Mouse (Mus musculus): Measurements from ENCODE around the gene Pear1. TPM values are rescaled to one million over a fixed set of nuclear protein-coding genes. Genes with fewer than 3 reads are reported as not detected.
"Not testable (repeated sequence)": the region's sequence is repeated elsewhere in the genome, so short reads cannot be mapped to it uniquely, and the experiment has no call there.

Gene Pear1
- total RNA-seq (2017), result 7.4 and 8.4 TPM in 2 replicates

GRCm38 (mm10) chr3:87824206-87824605 lies at the start of gene Pear1:
TSS of gene Pear1 (minus strand) at chr3:87824306.
- not testable (repeated sequence) for ATAC-seq (ENCODE audit: extremely low read depth, insufficient number of reproducible peaks, low FRiP score, poor library complexity, severe bottlenecking)

GRCm38 (mm10) chr3:87864111-87864510 lies 40.0 kb upstream of the Pear1 start:
- ATAC-seq (ENCODE audit: extremely low read depth, insufficient number of reproducible peaks, low FRiP score, poor library complexity, severe bottlenecking), result not testable (repeated sequence)

DNA sequence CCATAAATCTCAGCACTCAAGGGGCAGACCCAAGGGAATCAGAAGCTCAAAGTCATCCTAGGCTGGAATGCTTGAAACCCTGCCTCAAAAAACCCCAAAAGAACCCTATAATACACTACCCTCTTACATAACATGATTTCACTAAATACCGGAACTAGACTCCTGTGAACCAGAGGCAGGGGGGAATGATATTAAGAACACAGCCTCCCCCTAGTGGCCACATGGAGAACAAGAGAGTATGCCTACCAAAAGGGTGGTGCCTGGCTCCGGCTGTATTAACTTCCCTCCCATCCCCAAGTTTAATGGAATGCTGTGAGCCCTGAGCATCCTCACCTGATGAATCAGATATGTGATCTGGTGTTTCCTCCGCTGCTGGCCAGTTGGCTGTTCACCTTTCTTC lies 35.7 kb upstream of the Pear1 start:
- ATAC-seq (ENCODE audit: extremely low read depth, insufficient number of reproducible peaks, low FRiP score, poor library complexity, severe bottlenecking), result peak; percentile 72; the same call in 1 of the 2 replicates

- ATAC-seq (ENCODE audit: extremely low read depth, insufficient number of reproducible peaks, low FRiP score, poor library complexity, severe bottlenecking), result no peak
Observed at GRCm38 (mm10) chr3:87857666-87858065, 33.6 kb upstream of the Pear1 start.

- no peak for ATAC-seq (ENCODE audit: extremely low read depth, insufficient number of reproducible peaks, low FRiP score, poor library complexity, severe bottlenecking)
Observed at GRCm38 (mm10) chr3:87855936-87856335, 31.8 kb upstream of the Pear1 start.

DNA sequence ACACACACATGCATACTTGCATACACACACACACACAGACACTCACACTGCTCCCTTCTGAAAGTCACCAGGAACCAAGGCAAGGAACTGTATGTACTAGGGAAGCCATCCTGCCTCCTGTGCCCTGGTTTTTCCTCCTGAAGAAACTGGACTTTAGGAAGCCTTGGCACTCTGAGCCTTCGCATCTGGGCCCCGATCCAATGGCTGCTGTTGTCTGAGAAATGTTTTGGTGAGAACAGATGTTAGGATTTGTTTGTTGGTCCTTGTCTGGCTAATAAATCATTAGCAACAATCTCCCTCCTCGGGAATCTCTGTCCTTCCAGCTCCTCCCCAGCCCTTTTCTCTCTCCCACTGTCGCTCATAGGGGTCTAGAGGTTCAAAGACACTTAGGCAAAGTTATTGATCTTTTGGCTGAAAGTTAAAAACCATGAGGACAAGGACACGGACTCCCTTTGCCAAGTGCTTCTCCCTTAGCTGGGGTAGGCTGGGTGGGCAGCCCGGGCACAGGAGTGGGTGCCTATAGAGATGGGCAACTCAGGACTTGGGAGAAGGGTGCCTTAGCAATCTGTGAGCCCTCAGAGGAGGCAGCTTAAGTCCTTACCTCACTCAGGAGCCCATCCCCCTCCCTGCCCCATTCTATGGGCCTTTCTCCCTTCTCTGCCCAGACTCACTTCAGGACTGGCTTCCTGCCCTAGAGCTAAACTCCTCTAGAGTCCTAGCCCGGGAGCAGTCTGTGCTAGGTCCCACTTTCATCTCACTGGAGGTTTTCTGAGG lies 30.9 kb upstream of the Pear1 start:
- ATAC-seq (ENCODE audit: extremely low read depth, insufficient number of reproducible peaks, low FRiP score, poor library complexity, severe bottlenecking), result no peak

- ATAC-seq (ENCODE audit: extremely low read depth, insufficient number of reproducible peaks, low FRiP score, poor library complexity, severe bottlenecking), result no peak
Observed at GRCm38 (mm10) chr3:87849117-87849516, 25.0 kb upstream of the Pear1 start.

DNA sequence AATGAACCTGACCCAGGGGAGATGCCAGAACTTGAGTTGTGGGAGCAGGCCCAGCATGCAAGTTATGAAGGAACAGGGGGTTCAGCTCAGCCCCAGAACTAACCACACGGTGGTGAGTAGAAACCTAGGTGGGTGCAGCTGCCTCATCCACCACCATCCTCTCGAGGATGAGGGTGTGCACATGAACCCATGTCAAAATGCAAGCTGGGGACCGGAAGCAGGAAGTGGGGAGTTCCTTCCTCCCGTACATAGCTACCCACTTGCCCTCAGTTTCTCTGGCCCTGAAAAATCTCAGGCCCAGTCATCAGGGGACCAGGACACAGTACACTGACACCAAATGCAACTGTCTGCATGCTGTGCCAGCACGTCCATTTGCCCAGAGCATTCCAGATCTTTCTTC lies 23.6 kb upstream of the Pear1 start:
- ATAC-seq (ENCODE audit: extremely low read depth, insufficient number of reproducible peaks, low FRiP score, poor library complexity, severe bottlenecking), result no peak

- ATAC-seq (ENCODE audit: extremely low read depth, insufficient number of reproducible peaks, low FRiP score, poor library complexity, severe bottlenecking), result peak; percentile 66
Observed at GRCm38 (mm10) chr3:87846650-87847110, 22.6 kb upstream of the Pear1 start, which contains the start of gene Sh2d2a. TSS of gene Sh2d2a (plus strand) at chr3:87846755.

DNA sequence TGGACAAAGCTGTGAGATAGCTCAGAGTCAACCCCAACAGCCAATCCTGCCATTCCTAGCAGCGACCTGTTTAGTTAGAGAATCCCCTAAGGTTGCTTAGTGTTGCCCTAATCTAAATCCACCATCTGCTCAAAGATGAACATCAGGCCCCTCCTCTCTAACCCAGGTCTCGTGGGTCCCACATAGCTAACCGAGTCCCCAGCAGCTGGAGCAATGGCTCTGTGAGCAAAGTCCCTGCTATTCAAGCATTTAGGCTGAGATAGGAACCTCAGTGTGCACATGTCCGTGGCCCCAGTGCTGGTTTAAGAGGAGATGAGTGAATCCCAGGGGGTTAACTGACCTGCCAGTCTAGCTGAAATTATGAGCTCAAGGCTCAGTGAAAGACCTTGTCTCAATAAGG lies 22.1 kb upstream of the Pear1 start:
- no peak for ATAC-seq (ENCODE audit: extremely low read depth, insufficient number of reproducible peaks, low FRiP score, poor library complexity, severe bottlenecking)

DNA sequence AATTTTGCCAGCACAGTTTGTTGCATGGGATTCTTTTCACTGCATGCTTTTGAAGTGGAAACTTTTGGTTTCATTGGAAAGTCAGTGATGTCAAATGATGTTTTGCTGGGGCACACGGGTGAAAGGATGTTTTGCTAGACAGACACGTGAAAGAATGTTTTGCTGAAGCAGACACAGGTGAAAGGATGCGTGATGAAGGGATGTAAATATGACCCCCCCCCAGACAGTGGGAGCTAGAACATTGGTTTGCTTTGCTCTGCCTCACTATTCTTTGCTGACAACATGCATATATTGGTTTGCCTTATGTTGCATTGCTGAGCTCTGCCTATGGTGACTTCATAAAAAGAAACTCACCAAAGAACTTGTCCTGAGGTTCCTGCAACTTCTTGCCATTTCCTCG lies 20.9 kb upstream of the Pear1 start:
- ATAC-seq (ENCODE audit: extremely low read depth, insufficient number of reproducible peaks, low FRiP score, poor library complexity, severe bottlenecking), result no peak

- ATAC-seq (ENCODE audit: extremely low read depth, insufficient number of reproducible peaks, low FRiP score, poor library complexity, severe bottlenecking), result no peak
Observed at GRCm38 (mm10) chr3:87840858-87841257, 16.8 kb upstream of the Pear1 start.

DNA sequence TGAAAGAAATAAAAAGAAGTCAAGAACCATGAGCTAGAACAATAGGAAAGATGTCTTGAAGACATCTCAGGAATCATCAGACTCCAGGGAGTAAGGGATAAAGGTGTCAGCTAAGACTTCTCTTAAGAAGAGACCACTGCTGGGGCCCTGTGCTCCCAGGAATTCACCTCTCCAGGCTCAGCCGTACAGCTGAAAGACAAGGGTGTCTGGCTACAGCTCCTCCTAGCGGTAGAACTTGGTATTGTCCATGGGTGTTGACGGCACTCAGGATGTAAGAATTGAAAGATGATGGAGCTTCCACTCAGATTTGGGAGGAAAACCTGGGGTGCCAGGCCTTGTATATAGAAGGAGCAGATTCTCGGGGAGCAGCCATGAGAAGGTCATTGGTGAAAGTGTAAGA lies 14.5 kb upstream of the Pear1 start:
- peak; percentile 67; the same call in 1 of the 2 replicates for ATAC-seq (ENCODE audit: extremely low read depth, insufficient number of reproducible peaks, low FRiP score, poor library complexity, severe bottlenecking)

- ATAC-seq (ENCODE audit: extremely low read depth, insufficient number of reproducible peaks, low FRiP score, poor library complexity, severe bottlenecking), result no peak
Observed at GRCm38 (mm10) chr3:87833482-87833881, 9.4 kb upstream of the Pear1 start.

- no peak for ATAC-seq (ENCODE audit: extremely low read depth, insufficient number of reproducible peaks, low FRiP score, poor library complexity, severe bottlenecking)
Observed at GRCm38 (mm10) chr3:87832109-87832859, 8.2 kb upstream of the Pear1 start.

- ATAC-seq (ENCODE audit: extremely low read depth, insufficient number of reproducible peaks, low FRiP score, poor library complexity, severe bottlenecking), result no peak
Observed at GRCm38 (mm10) chr3:87829025-87829424, 4.9 kb upstream of the Pear1 start.

DNA sequence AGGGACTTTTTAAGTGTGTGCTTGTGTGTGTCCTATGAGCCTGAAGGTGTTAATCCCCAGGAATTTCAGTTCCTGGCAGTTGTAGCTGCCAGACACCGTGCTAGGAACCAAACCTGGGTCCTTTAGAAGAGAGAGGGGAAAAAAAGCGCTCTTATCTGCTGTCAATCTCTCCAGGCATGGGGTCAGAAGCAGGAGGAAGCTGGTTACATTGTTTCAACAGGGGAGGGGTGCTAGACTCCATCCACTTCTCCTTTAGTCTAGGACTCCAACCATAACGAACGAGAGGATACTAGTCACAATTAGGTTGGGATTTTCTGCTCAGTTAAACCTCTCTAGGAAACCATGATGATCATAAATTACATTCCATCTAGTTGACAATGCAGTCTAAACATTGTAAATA lies 4.3 kb upstream of the Pear1 start:
- ATAC-seq (ENCODE audit: extremely low read depth, insufficient number of reproducible peaks, low FRiP score, poor library complexity, severe bottlenecking), result no peak

GRCm38 (mm10) chr3:87818226-87818625 lies 5.9 kb downstream of the Pear1 start:
- ATAC-seq (ENCODE audit: extremely low read depth, insufficient number of reproducible peaks, low FRiP score, poor library complexity, severe bottlenecking), result no peak

DNA sequence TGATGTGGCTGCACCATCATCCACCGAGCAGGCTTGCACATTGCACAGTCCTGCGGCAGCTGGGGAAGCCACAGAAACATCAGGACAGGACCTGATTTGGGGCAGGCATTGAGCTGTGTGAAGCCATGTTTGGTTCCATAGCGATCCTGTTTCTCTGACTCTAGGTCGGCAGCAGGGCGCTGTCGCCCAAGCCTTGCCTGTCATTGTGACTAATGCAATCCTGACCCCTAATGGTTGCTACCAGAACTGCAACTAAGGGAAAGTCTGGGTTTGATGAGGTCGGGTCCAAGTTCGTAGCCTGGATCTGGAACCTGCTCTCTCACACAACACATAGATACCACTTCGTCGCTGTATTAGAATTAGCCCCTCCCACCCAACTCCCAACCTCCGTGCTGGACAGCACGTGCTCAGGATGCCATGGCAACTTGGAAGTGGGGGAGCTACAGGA lies 7.4 kb downstream of the Pear1 start:
- peak; percentile 74 for ATAC-seq (ENCODE audit: extremely low read depth, insufficient number of reproducible peaks, low FRiP score, poor library complexity, severe bottlenecking)

GRCm38 (mm10) chr3:87816166-87816565 lies 7.9 kb downstream of the Pear1 start:
- no peak for ATAC-seq (ENCODE audit: extremely low read depth, insufficient number of reproducible peaks, low FRiP score, poor library complexity, severe bottlenecking)

All from neutrophil, adult 5-6 weeks (primary cell).